Mouse (Mus musculus): ENCODE measurements around the gene Arhgef38. TPM values are rescaled to one million over a fixed set of nuclear protein-coding genes. Genes with fewer than 3 reads are reported as not detected.

Gene Arhgef38
- polyA plus RNA-seq, 1 experiment from 2014 or later = not detected

GRCm38 (mm10) chr3:133094305-133094704 is 140.4 kb downstream of the Arhgef38 start:
- Histone ChIP-seq H3K9me3 (ENCODE audit: control insufficient read depth, low read length) (no peaks in the 10 kb centered on the region), H3K27me3 (replicated peaks; ENCODE audit: control insufficient read depth, insufficient read depth, low read length) (no peaks in the 10 kb centered on the region), H3K9ac (ENCODE audit: low read depth, low read length) (no peak overlapping the region), H3K4me2 (no peak overlapping the region; the same call in 1 of the 2 replicates), H3K4me3 (ENCODE audit: low read depth, low read length) (no peak overlapping the region), H3K4me1 (replicated peaks; ENCODE audit: control insufficient read depth, insufficient read depth, low read length) (peaks cover 8% of the 10 kb centered on the region), H3K27ac (ENCODE audit: low read depth, low read length) (no peak overlapping the region), H3K36me3 (ENCODE audit: control insufficient read depth, insufficient read depth, low read length) (no peaks in the 10 kb centered on the region)
- ATAC-seq (replicated peaks; ENCODE audit: low FRiP score) (no peak), DNase-seq (ENCODE audit: low spot score) (no peak)
- 60% methylated on average over 1 of the region's 1 CpGs for whole genome bisulfite sequencing

DNA sequence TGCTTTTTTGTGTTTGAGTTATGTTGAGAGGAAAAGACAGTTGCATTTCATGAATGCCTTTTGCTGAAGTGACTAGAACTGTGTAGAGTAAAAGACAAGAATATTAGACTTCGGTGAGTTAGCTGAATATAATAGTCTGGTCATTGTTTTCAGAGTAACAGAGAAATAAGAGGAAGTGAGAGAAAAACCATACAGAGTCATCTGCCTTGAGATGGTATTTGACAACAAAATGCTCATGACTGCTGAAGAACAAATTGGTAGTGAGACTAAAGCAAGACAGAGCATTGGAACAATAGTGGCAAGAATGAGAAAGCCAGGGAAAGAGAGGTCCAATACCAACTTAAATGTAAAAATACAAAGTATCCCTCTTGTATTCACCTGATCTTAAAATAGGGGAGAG is 141.8 kb downstream of the Arhgef38 start:
- ATAC-seq (replicated peaks; ENCODE audit: low FRiP score) (no peak), DNase-seq (ENCODE audit: low spot score) (no peak)
- H3K36me3 ChIP-seq (ENCODE audit: control insufficient read depth, insufficient read depth, low read length) = no peaks in the 10 kb centered on the region
- peak overlapping the region; percentile 67 for H3K4me2 ChIP-seq
- peak overlapping the region; percentile 99 for H3K9ac ChIP-seq (ENCODE audit: low read depth, low read length)
- WGBS = 74% methylated on average over 1 of the region's 1 CpGs
- H3K27me3 ChIP-seq (replicated peaks; ENCODE audit: control insufficient read depth, insufficient read depth, low read length) = no peaks in the 10 kb centered on the region
- H3K4me1 ChIP-seq (replicated peaks; ENCODE audit: control insufficient read depth, insufficient read depth, low read length) = peaks cover 8% of the 10 kb centered on the region
- no peaks in the 10 kb centered on the region for H3K9me3 ChIP-seq (ENCODE audit: control insufficient read depth, low read length)
- H3K4me3 ChIP-seq (ENCODE audit: low read depth, low read length) = peak overlapping the region; percentile 90
- no peak overlapping the region for H3K27ac ChIP-seq (ENCODE audit: low read depth, low read length)

DNA sequence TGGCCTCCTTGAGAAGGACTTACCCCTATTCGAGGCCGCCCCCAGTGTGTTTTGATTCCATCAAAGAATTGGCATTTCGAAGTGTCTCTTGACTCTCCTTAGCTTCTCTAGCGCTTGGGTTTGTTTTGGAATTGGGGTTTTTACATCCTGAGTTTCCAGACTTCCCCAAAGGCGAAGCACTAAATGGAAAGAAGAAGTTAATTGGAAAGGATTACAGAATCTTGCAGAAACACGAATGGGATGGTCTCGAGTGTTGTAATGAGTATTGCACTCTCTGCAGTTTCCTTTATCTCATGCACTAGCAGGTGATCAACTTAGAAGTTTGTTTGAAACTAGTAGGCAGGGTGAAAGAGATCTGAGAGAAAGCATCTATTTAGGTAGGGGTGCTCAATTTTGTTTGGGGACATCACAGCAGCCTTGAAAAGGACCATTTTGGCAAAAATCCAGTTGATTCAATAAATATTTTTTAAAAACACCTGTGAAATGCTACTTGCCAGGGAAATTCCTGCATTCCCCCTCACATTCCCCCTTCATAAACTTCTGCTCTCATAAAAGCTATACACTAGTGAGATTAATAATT is 142.4 kb downstream of the Arhgef38 start:
- Histone ChIP-seq H3K9me3 (ENCODE audit: control insufficient read depth, low read length) (no peaks in the 10 kb centered on the region), H3K27ac (ENCODE audit: low read depth, low read length) (peak overlapping the region; percentile 94), H3K36me3 (ENCODE audit: control insufficient read depth, insufficient read depth, low read length) (no peaks in the 10 kb centered on the region), H3K4me1 (replicated peaks; ENCODE audit: control insufficient read depth, insufficient read depth, low read length) (peaks cover 8% of the 10 kb centered on the region), H3K9ac (ENCODE audit: low read depth, low read length) (peak overlapping the region; percentile 99), H3K4me3 (ENCODE audit: low read depth, low read length) (peak overlapping the region; percentile 90), H3K4me2 (peak overlapping the region; percentile 67), H3K27me3 (replicated peaks; ENCODE audit: control insufficient read depth, insufficient read depth, low read length) (no peaks in the 10 kb centered on the region)
- ATAC-seq (replicated peaks; ENCODE audit: low FRiP score) (no peak), DNase-seq (ENCODE audit: low spot score) (no peak)
- under 1% methylated on average over 7 of the region's 7 CpGs for WGBS

DNA sequence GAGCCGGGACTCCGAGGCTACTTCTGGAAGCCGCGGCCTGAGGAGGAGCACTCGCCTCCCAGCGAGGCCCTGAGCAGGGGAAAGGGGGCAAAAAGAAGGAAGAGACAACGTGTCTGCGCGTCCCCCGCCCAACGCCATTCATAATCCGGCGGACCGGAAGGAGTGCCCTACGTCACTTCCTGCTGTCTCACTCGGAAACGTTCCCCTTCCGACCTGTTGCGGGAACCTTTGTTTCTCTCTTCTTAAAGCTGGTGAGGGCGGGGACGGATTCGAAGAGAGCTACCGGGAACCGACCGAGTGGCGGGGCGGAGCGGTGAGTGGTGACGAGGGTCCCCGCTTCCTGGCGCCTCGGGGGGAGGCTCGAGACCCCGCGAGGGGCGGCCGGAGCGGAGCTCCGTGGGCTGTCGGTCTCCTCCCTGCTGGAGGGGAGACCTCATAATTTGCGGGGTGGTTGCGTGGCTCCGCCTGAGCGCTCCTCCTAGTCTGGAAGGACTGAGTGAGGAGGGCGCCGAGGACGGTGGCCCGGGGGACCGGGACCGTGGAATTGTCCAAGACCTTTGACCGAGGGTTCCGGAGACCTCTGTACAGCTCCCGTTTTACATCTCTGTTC is 143.0 kb downstream of the Arhgef38 start, which contains the start of the genes Ints12 and Gstcd:
TSS of gene Ints12 (plus strand) at position 177 of the 610 bp plus-strand sequence.
TSS of gene Gstcd (minus strand) at position 370 of the 610 bp plus-strand sequence.
- Histone ChIP-seq H3K9me3 (ENCODE audit: control insufficient read depth, low read length) (no peaks in the 10 kb centered on the region), H3K27ac (ENCODE audit: low read depth, low read length) (peak within 1 kb of the TSS; percentile 94), H3K4me2 (peak within 1 kb of the TSS; percentile 67), H3K36me3 (ENCODE audit: control insufficient read depth, insufficient read depth, low read length) (no peaks in the 10 kb centered on the region), H3K27me3 (replicated peaks; ENCODE audit: control insufficient read depth, insufficient read depth, low read length) (no peaks in the 10 kb centered on the region), H3K9ac (ENCODE audit: low read depth, low read length) (peak within 1 kb of the TSS; percentile 99), H3K4me3 (ENCODE audit: low read depth, low read length) (peak within 1 kb of the TSS; percentile 90), H3K4me1 (replicated peaks; ENCODE audit: control insufficient read depth, insufficient read depth, low read length) (peaks cover 8% of the 10 kb centered on the region)
- DNase-seq (ENCODE audit: low spot score) = peak; percentile 90
- peak; percentile 95 for ATAC-seq (replicated peaks; ENCODE audit: low FRiP score)
- under 1% methylated on average over 53 of the region's 53 CpGs for WGBS

GRCm38 (mm10) chr3:133091121-133091663 is 143.6 kb downstream of the Arhgef38 start:
- no peaks in the 10 kb centered on the region for H3K9me3 ChIP-seq (ENCODE audit: control insufficient read depth, low read length)
- DNase-seq (ENCODE audit: low spot score) (no peak), ATAC-seq (replicated peaks; ENCODE audit: low FRiP score) (peak; percentile 81)
- H3K4me2 ChIP-seq = peak overlapping the region; percentile 67
- under 1% methylated on average over 40 of the region's 44 CpGs for WGBS
- peak overlapping the region; percentile 99 for H3K9ac ChIP-seq (ENCODE audit: low read depth, low read length)
- H3K36me3 ChIP-seq (ENCODE audit: control insufficient read depth, insufficient read depth, low read length) = no peaks in the 10 kb centered on the region
- peak overlapping the region; percentile 90 for H3K4me3 ChIP-seq (ENCODE audit: low read depth, low read length)
- H3K27ac ChIP-seq (ENCODE audit: low read depth, low read length) = peak overlapping the region; percentile 94
- H3K27me3 ChIP-seq (replicated peaks; ENCODE audit: control insufficient read depth, insufficient read depth, low read length) = no peaks in the 10 kb centered on the region
- H3K4me1 ChIP-seq (replicated peaks; ENCODE audit: control insufficient read depth, insufficient read depth, low read length) = peaks cover 8% of the 10 kb centered on the region

- peak overlapping the region; percentile 99 for H3K9ac ChIP-seq (ENCODE audit: low read depth, low read length)
- no peaks in the 10 kb centered on the region for H3K36me3 ChIP-seq (ENCODE audit: control insufficient read depth, insufficient read depth, low read length)
- 10% methylated on average over 11 of the region's 11 CpGs for WGBS
- DNase-seq (ENCODE audit: low spot score) (no peak), ATAC-seq (replicated peaks; ENCODE audit: low FRiP score) (no peak)
- peaks cover 8% of the 10 kb centered on the region for H3K4me1 ChIP-seq (replicated peaks; ENCODE audit: control insufficient read depth, insufficient read depth, low read length)
- H3K9me3 ChIP-seq (ENCODE audit: control insufficient read depth, low read length) = no peaks in the 10 kb centered on the region
- H3K27ac ChIP-seq (ENCODE audit: low read depth, low read length) = peak overlapping the region; percentile 94
- H3K4me2 ChIP-seq = peak overlapping the region; percentile 67
- no peaks in the 10 kb centered on the region for H3K27me3 ChIP-seq (replicated peaks; ENCODE audit: control insufficient read depth, insufficient read depth, low read length)
- H3K4me3 ChIP-seq (ENCODE audit: low read depth, low read length) = peak overlapping the region; percentile 90
Observed at GRCm38 (mm10) chr3:133090247-133091120, 144.3 kb downstream of the Arhgef38 start.

DNA sequence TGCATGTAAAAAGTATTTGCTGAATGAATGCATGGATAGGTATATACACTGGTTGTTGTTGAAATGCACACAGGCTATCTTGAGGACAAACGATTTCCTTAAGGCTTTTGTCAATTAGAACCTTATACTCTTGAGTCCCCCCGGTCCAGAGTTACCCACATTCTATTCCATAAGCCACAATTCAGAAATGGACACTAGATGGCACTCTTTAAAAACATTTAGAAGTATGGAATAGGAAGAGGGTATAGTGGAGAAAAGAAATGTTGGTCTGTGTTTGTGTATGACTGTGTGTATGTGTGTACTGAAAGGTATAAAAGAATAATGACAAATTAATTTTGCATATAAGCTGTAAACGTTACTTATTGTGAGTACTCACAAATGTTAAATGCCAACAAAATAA is 148.9 kb downstream of the Arhgef38 start:
- peaks cover 10% of the 10 kb centered on the region for H3K36me3 ChIP-seq (ENCODE audit: control insufficient read depth, insufficient read depth, low read length)
- H3K4me1 ChIP-seq (replicated peaks; ENCODE audit: control insufficient read depth, insufficient read depth, low read length) = no peaks in the 10 kb centered on the region
- ATAC-seq (replicated peaks; ENCODE audit: low FRiP score) (peak; percentile 71), DNase-seq (ENCODE audit: low spot score) (no peak)
- H3K4me3 ChIP-seq (ENCODE audit: low read depth, low read length) = no peak overlapping the region
- no peaks in the 10 kb centered on the region for H3K27me3 ChIP-seq (replicated peaks; ENCODE audit: control insufficient read depth, insufficient read depth, low read length)
- WGBS = 63% methylated on average over 3 of the region's 3 CpGs
- no peak overlapping the region for H3K27ac ChIP-seq (ENCODE audit: low read depth, low read length)
- H3K9ac ChIP-seq (ENCODE audit: low read depth, low read length) = no peak overlapping the region
- H3K4me2 ChIP-seq = no peak overlapping the region
- H3K9me3 ChIP-seq (ENCODE audit: control insufficient read depth, low read length) = no peaks in the 10 kb centered on the region

DNA sequence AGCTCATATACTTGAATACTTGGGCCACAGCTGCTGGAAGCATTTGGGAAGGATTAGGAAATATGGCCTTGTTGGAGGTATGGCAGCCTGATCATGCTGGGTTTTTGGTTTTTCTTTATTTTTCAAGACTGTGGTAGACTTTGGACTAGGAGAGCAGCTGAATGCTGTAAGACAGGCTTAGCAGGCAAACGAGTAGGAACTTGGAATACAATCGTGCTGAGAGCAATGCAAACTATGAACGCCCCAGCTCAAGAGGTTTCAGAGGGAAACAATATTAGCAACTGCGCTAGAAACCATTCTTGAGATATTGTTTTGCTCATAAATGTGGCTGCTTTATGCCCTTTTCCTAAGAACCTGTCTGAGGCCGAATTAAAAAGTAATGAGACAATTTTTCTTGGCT is 152.0 kb downstream of the Arhgef38 start:
- H3K36me3 ChIP-seq (ENCODE audit: control insufficient read depth, insufficient read depth, low read length) = peaks cover 13% of the 10 kb centered on the region
- no peak overlapping the region for H3K27ac ChIP-seq (ENCODE audit: low read depth, low read length)
- DNase-seq (ENCODE audit: low spot score) (no peak), ATAC-seq (replicated peaks; ENCODE audit: low FRiP score) (no peak)
- H3K9me3 ChIP-seq (ENCODE audit: control insufficient read depth, low read length) = no peaks in the 10 kb centered on the region
- no peaks in the 10 kb centered on the region for H3K27me3 ChIP-seq (replicated peaks; ENCODE audit: control insufficient read depth, insufficient read depth, low read length)
- 92% methylated on average over 5 of the region's 5 CpGs for WGBS
- no peak overlapping the region for H3K4me2 ChIP-seq
- no peak overlapping the region for H3K4me3 ChIP-seq (ENCODE audit: low read depth, low read length)
- H3K4me1 ChIP-seq (replicated peaks; ENCODE audit: control insufficient read depth, insufficient read depth, low read length) = no peaks in the 10 kb centered on the region
- H3K9ac ChIP-seq (ENCODE audit: low read depth, low read length) = no peak overlapping the region
